Mouse (Mus musculus) MEL (cell line): ENCODE measurements around the gene Nudt14. TPM values are rescaled to one million over a fixed set of nuclear protein-coding genes. Genes with fewer than 3 reads are reported as not detected.

Source experiments
- DNase-seq: peaks from one replicate; pipeline ENCODE4 v3.0.0; 2011; ENCODE audit warnings: low read depth, low spot score
- H3K27ac ChIP-seq: 2 replicates; pipeline ENCODE4 v1.5.1; 2012; ENCODE audit warnings: low read depth, mild to moderate bottlenecking, control low read depth, low read length, moderate library complexity; ENCODE audit not compliant: control insufficient read depth
- H3K27me3 ChIP-seq, 2 experiments: fragments of 150-350 bp in 1 of 2; sonication (generic) in 1 of 2; 2 replicates each; pipeline ENCODE4 v1.6.1; 2012; ENCODE audit warnings: low read length in 2 of 2, mild to moderate bottlenecking in 2 of 2, improper control_type of control experiment in 1 of 2, moderate library complexity in 1 of 2; ENCODE audit not compliant: insufficient read depth in 2 of 2, control insufficient read depth in 1 of 2
- H3K36me3 ChIP-seq, 2 experiments: 2 replicates each; pipeline ENCODE4 v1.6.1; 2012 to 2014; ENCODE audit warnings: low read length in 2 of 2, improper control_type of control experiment in 1 of 2, inconsistent platforms in 1 of 2, mild to moderate bottlenecking in 1 of 2; ENCODE audit not compliant: insufficient read depth in 2 of 2, control insufficient read depth in 1 of 2
- H3K4me1 ChIP-seq, 2 experiments: fragments of 150-350 bp in 1 of 2; sonication (generic) in 1 of 2; 2 replicates each; pipeline ENCODE4 v1.6.1; 2012; ENCODE audit warnings: low read length in 2 of 2, improper control_type of control experiment in 1 of 2, mild to moderate bottlenecking in 1 of 2; ENCODE audit not compliant: insufficient read depth in 2 of 2, control insufficient read depth in 1 of 2
- H3K4me3 ChIP-seq, 2 experiments: fragments of 150-350 bp in 1 of 2; sonication (generic) in 1 of 2; 2 replicates each; pipeline ENCODE4 v1.5.1; 2012; ENCODE audit warnings: low read depth in 2 of 2, low read length in 2 of 2, mild to moderate bottlenecking in 2 of 2, moderate library complexity in 2 of 2, control low read depth in 1 of 2, improper control_type of control experiment in 1 of 2; ENCODE audit not compliant: control insufficient read depth in 1 of 2, insufficient read depth in 1 of 2
- H3K79me2 ChIP-seq: 2 replicates; pipeline ENCODE4 v1.6.1; 2012; ENCODE audit warnings: mild to moderate bottlenecking, low read length, moderate library complexity; ENCODE audit not compliant: control insufficient read depth, poor library complexity, insufficient read depth
- H3K9ac ChIP-seq: 2 replicates; pipeline ENCODE4 v1.6.1; 2012; ENCODE audit warnings: low read depth, mild to moderate bottlenecking, control low read depth, low read length, moderate library complexity; ENCODE audit not compliant: control insufficient read depth, poor library complexity, severe bottlenecking
- H3K9me3 ChIP-seq: fragments of 150-350 bp; sonication (generic); replicated peaks from 2 replicates; pipeline ENCODE4 v1.6.1; 2012; ENCODE audit warnings: mild to moderate bottlenecking, low read length, improper control_type of control experiment, moderate library complexity; ENCODE audit not compliant: insufficient read depth
- BHLHE40 ChIP-seq: IDR thresholded peaks from 2 replicates; pipeline ENCODE4 v1.6.1; 2012; ENCODE audit warnings: low read depth, mild to moderate bottlenecking, inconsistent platforms, low read length, improper control_type of control experiment, borderline replicate concordance
- CHD1 ChIP-seq: IDR thresholded peaks from 2 replicates; pipeline ENCODE4 v1.6.1; 2012; ENCODE audit warnings: low read depth, mild to moderate bottlenecking, inconsistent platforms, low read length, improper control_type of control experiment
- CHD2 ChIP-seq: IDR thresholded peaks from 2 replicates; pipeline ENCODE4 v1.6.1; 2011; ENCODE audit warnings: low read length, improper control_type of control experiment
- E2F4 ChIP-seq: IDR thresholded peaks from 2 replicates; pipeline ENCODE4 v1.6.1; 2011; ENCODE audit warnings: low read depth, low read length, improper control_type of control experiment, borderline replicate concordance
- ELF1 ChIP-seq: IDR thresholded peaks from 2 replicates; pipeline ENCODE4 v1.6.1; 2014; ENCODE audit warnings: low read depth, mild to moderate bottlenecking, inconsistent platforms, low read length, improper control_type of control experiment, moderate library complexity
- EP300 ChIP-seq, 2 experiments: IDR thresholded peaks; 2 replicates each; pipeline ENCODE4 v1.6.1; 2011; ENCODE audit warnings: improper control_type of control experiment in 2 of 2, low read length in 2 of 2, low read depth in 1 of 2, mild to moderate bottlenecking in 1 of 2
- ETS1 ChIP-seq: IDR thresholded peaks from 2 replicates; pipeline ENCODE4 v1.6.1; 2012; ENCODE audit warnings: low read depth, mild to moderate bottlenecking, inconsistent platforms, low read length, improper control_type of control experiment, moderate library complexity
- GABPA ChIP-seq: IDR thresholded peaks from 2 replicates; pipeline ENCODE4 v1.6.1; 2012; ENCODE audit warnings: low read depth, mild to moderate bottlenecking, inconsistent platforms, low read length, improper control_type of control experiment, moderate library complexity
- GATA1 ChIP-seq: IDR thresholded peaks from 2 replicates; pipeline ENCODE4 v1.6.1; 2011; ENCODE audit warnings: low read depth, low read length, improper control_type of control experiment
- HCFC1 ChIP-seq: IDR thresholded peaks from 2 replicates; pipeline ENCODE4 v1.6.1; 2012; ENCODE audit warnings: low read depth, mild to moderate bottlenecking, inconsistent platforms, low read length, improper control_type of control experiment, moderate library complexity
- JUND ChIP-seq: IDR thresholded peaks from 2 replicates; pipeline ENCODE4 v1.6.1; 2011; ENCODE audit warnings: low read depth, mild to moderate bottlenecking, improper control_type of control experiment, low read length
- KAT2A ChIP-seq: conservative IDR thresholded peaks from 2 replicates; pipeline ENCODE4 v1.6.1; 2012; ENCODE audit warnings: low read depth, low read length, improper control_type of control experiment, inconsistent platforms
- MAX ChIP-seq: IDR thresholded peaks from 2 replicates; pipeline ENCODE4 v1.6.1; 2011; ENCODE audit warnings: low read length, improper control_type of control experiment
- MAZ ChIP-seq: IDR thresholded peaks from 2 replicates; pipeline ENCODE4 v1.6.1; 2012; ENCODE audit warnings: low read depth, mild to moderate bottlenecking, inconsistent platforms, low read length, improper control_type of control experiment
- MEF2A ChIP-seq: IDR thresholded peaks from 2 replicates; pipeline ENCODE4 v1.6.1; 2014; ENCODE audit warnings: low read depth, mild to moderate bottlenecking, inconsistent platforms, low read length, improper control_type of control experiment; ENCODE audit not compliant: poor library complexity, insufficient replicate concordance, severe bottlenecking; ENCODE audit errors: extremely low read depth
- MXI1 ChIP-seq: IDR thresholded peaks from 2 replicates; pipeline ENCODE4 v1.6.1; 2011; ENCODE audit warnings: mild to moderate bottlenecking, low read depth, low read length, improper control_type of control experiment
- MYC ChIP-seq: IDR thresholded peaks from 2 replicates; pipeline ENCODE4 v1.6.1; 2011; ENCODE audit warnings: low read depth, mild to moderate bottlenecking, low read length, improper control_type of control experiment, moderate library complexity
- NELFE ChIP-seq: IDR thresholded peaks from 2 replicates; pipeline ENCODE4 v1.6.1; 2011; ENCODE audit warnings: low read depth, low read length, improper control_type of control experiment
- NRF1 ChIP-seq: IDR thresholded peaks from 2 replicates; pipeline ENCODE4 v1.6.1; 2014; ENCODE audit warnings: low read depth, mild to moderate bottlenecking, inconsistent platforms, low read length, improper control_type of control experiment, moderate library complexity; ENCODE audit not compliant: poor library complexity, insufficient read depth, severe bottlenecking
- POLR2A ChIP-seq, 2 experiments: IDR thresholded peaks; 2 replicates each; pipeline ENCODE4 v1.6.1; 2011 to 2012; ENCODE audit warnings: low read length in 2 of 2, mild to moderate bottlenecking in 2 of 2, control low read depth in 1 of 2, improper control_type of control experiment in 1 of 2, low read depth in 1 of 2, moderate library complexity in 1 of 2; ENCODE audit not compliant: control insufficient read depth in 1 of 2, insufficient read depth in 1 of 2, poor library complexity in 1 of 2
- POLR2AphosphoS2 ChIP-seq: IDR thresholded peaks from 2 replicates; pipeline ENCODE4 v1.6.1; 2011; ENCODE audit warnings: low read length, improper control_type of control experiment
- POLR2AphosphoS5 ChIP-seq: IDR thresholded peaks from 2 replicates; pipeline ENCODE4 v1.6.1; 2012; ENCODE audit warnings: low read depth, borderline replicate concordance, mild to moderate bottlenecking, inconsistent platforms, low read length, moderate library complexity, mixed read lengths
- RCOR1 ChIP-seq: IDR thresholded peaks from 2 replicates; pipeline ENCODE4 v1.6.1; 2012; ENCODE audit warnings: low read depth, mild to moderate bottlenecking, inconsistent platforms, low read length, improper control_type of control experiment
- SIN3A ChIP-seq: IDR thresholded peaks from 2 replicates; pipeline ENCODE4 v1.6.1; 2012; ENCODE audit warnings: low read length, improper control_type of control experiment, inconsistent platforms
- SMC3 ChIP-seq: IDR thresholded peaks from 2 replicates; pipeline ENCODE4 v1.6.1; 2011; ENCODE audit warnings: low read depth, low read length, improper control_type of control experiment
- TBP ChIP-seq: IDR thresholded peaks from 2 replicates; pipeline ENCODE4 v1.8.0; 2011; ENCODE audit warnings: low read depth, low read length, improper control_type of control experiment
- TCF12 ChIP-seq: IDR thresholded peaks from 2 replicates; pipeline ENCODE4 v1.6.1; 2014; ENCODE audit warnings: low read depth, mild to moderate bottlenecking, inconsistent platforms, low read length, improper control_type of control experiment, moderate library complexity
- UBTF ChIP-seq: IDR thresholded peaks from 2 replicates; pipeline ENCODE4 v1.6.1; 2012; ENCODE audit warnings: low read depth, mild to moderate bottlenecking, inconsistent platforms, low read length, improper control_type of control experiment, moderate library complexity, borderline replicate concordance; ENCODE audit not compliant: insufficient read depth
- USF2 ChIP-seq, 2 experiments: IDR thresholded peaks; 2 replicates each; pipeline ENCODE4 v1.6.1; 2011 to 2012; ENCODE audit warnings: improper control_type of control experiment in 2 of 2, low read length in 2 of 2, borderline replicate concordance in 1 of 2, inconsistent platforms in 1 of 2, low read depth in 1 of 2, mild to moderate bottlenecking in 1 of 2; ENCODE audit not compliant: insufficient read depth in 1 of 2
- ZC3H11A ChIP-seq: IDR thresholded peaks from 2 replicates; pipeline ENCODE4 v1.6.1; 2012; ENCODE audit warnings: low read depth, mild to moderate bottlenecking, inconsistent platforms, low read length, improper control_type of control experiment
- ZKSCAN1 ChIP-seq: IDR thresholded peaks from 2 replicates; pipeline ENCODE4 v1.6.1; 2012; ENCODE audit warnings: low read depth, mild to moderate bottlenecking, inconsistent platforms, low read length, improper control_type of control experiment, moderate library complexity
- ZMIZ1 ChIP-seq: IDR thresholded peaks from 2 replicates; pipeline ENCODE4 v1.6.1; 2012; ENCODE audit warnings: low read depth, mild to moderate bottlenecking, inconsistent platforms, low read length, improper control_type of control experiment, moderate library complexity
- polyA plus RNA-seq, 2 experiments: library from polyadenylated mRNA; stranded (reverse) in 1 of 2; unstranded in 1 of 2; fragments of >175 nt in 1 of 2; fragments of >200 nt in 1 of 2; gene quantifications; 2 replicates each; pipeline versions ENCODE4 v1.2.1 to v1.2.4; 2012; ENCODE audit warnings: low replicate concordance in 2 of 2, low read depth in 1 of 2; ENCODE audit not compliant: insufficient read length in 2 of 2, insufficient read depth in 1 of 2, missing spikeins in 1 of 2
- total RNA-seq: library from RNA; depleted of rRNA; stranded (reverse); fragments of 300-350 nt; gene quantifications from 2 replicates; pipeline ENCODE4 v1.2.3, GENCODE M21; 2012; rRNA removed

Nudt14 gene
- total RNA-seq (19.0 and 20.1 TPM in 2 replicates), polyA plus RNA-seq (10 to 100 TPM in 1 of 2 experiments, not detected in 1; 61.0 TPM)

DNA sequence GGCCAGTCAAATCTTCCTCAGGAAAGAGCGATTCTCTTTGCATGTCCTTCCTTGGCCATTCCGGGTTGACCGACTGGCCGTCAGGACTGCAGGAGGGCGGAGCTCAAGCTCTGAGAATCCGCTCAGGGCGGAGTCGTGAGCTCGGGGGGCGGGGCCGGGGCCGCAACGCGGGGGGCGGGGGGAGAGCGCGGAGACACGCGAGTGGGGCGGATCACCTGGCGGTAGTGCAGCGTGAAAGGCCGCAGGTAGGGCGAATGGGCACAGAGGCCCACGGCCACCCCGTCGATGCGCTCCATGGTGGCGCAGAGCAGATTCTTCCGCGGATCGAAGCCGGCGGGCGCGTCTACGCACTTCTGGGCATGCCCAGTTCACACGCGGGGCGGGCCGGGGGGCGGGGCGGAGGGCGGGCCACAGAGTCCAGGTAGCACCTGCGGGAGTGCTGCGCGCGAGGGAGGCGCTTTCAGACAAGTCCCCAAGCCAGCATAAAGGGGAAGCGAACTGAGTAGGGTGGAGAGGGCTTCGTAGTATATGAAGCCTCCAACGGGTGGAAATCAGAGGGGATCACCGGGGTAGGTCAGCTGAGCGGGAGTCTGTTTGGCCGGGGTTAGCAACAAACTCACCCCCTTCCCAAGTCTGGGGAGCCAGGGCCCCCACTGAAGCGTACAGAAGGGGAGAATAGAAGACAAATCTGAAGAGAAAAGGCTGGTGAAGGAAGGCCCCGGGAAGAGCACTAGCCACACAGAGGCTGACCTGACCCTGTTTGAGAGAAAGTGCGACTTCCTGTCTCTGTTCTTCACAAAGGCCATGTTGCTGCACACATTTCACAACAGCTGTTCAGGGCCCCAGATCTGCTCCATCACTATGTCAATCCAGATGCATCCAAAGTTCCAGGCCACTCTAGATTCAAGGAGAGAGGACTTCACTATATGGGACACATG is at the start of gene Nudt14:
TSS of gene Nudt14 (minus strand) at position 349 of the 938 bp plus-strand sequence.
- H3K36me3 ChIP-seq, result peaks cover 0 to 6% of the 10 kb centered on the region in 2 experiments; a peak in 2 of 4 replicates
- peak within 1 kb of the TSS; percentile 74 to 88 for H3K4me3 ChIP-seq
- peak within 1 kb of the TSS; percentile 82 for H3K9ac ChIP-seq
- no peaks in the 10 kb centered on the region for H3K9me3 ChIP-seq
- peaks cover 9 to 14% of the 10 kb centered on the region in 2 experiments for H3K4me1 ChIP-seq
- H3K27ac ChIP-seq, result peak within 1 kb of the TSS; percentile 55
- H3K79me2 ChIP-seq, result peaks cover 3% of the 10 kb centered on the region; the same call in 1 of the 2 replicates
- DNase-seq, result peak; percentile 96
- no peaks in the 10 kb centered on the region for H3K27me3 ChIP-seq
- TF ChIP-seq NRF1 (peak; percentile 67), TCF12 (peak; percentile 74), CHD1 (no peak), GATA1 (no peak), SIN3A (peak; percentile 42), ZKSCAN1 (peak; percentile 48; the same call in 1 of the 2 replicates), CHD2 (no peak), POLR2AphosphoS2 (peak; percentile 79; the same call in 1 of the 2 replicates), GABPA (0 out of 2 replicates have a peak, but pooled peaks have one; percentile 31), ZMIZ1 (peak; percentile 88), MYC (peak; percentile 13; the same call in 1 of the 2 replicates), E2F4 (peak; percentile 72; the same call in 1 of the 2 replicates), ELF1 (peak; percentile 2; the same call in 1 of the 2 replicates), SMC3 (0 out of 2 replicates have a peak, but pooled peaks have one; percentile 18), MEF2A (no peak), POLR2AphosphoS5 (no peak), BHLHE40 (0 out of 2 replicates have a peak, but pooled peaks have one; percentile 41), MXI1 (peak; percentile 75), JUND (no peak), HCFC1 (peak; percentile 64), TBP (peak; percentile 70), POLR2A (IDR thresholded peaks at IDR 0.05; ENCODE audit: control insufficient read depth in 1 of 2, insufficient read depth in 1 of 2, low read depth in 1 of 2, low read length in 2 of 2, poor library complexity in 1 of 2) (peak in 1 of 2 experiments; percentile 89; a peak in 2 of 4 replicates), UBTF (no peak), RCOR1 (no peak; the same call in 1 of the 2 replicates), EP300 (IDR thresholded peaks at IDR 0.05; ENCODE audit: low read depth in 1 of 2, low read length in 2 of 2) (peak; percentile 35; a peak in 2 of 4 replicates), NELFE (peak; percentile 89), USF2 (IDR thresholded peaks at IDR 0.05; ENCODE audit: borderline replicate concordance in 1 of 2, insufficient read depth in 1 of 2, low read depth in 1 of 2, low read length in 2 of 2) (no peak), KAT2A (0 out of 2 replicates have a peak, but pooled peaks have one; percentile 22), ETS1 (0 out of 2 replicates have a peak, but pooled peaks have one; percentile 26), ZC3H11A (0 out of 2 replicates have a peak, but pooled peaks have one; percentile 18), MAX (peak; percentile 76), MAZ (peak; percentile 69)
